Mouse (Mus musculus) right cerebral cortex, postnatal 10 days (tissue): ENCODE data around the gene Trhr2.

Experiments used
- DNase-seq, 2 experiments: peaks; one replicate each; pipeline ENCODE4 v3.0.0; 2021; ENCODE audit warnings: low spot score in 2 of 2

Gene Trhr2

DNA sequence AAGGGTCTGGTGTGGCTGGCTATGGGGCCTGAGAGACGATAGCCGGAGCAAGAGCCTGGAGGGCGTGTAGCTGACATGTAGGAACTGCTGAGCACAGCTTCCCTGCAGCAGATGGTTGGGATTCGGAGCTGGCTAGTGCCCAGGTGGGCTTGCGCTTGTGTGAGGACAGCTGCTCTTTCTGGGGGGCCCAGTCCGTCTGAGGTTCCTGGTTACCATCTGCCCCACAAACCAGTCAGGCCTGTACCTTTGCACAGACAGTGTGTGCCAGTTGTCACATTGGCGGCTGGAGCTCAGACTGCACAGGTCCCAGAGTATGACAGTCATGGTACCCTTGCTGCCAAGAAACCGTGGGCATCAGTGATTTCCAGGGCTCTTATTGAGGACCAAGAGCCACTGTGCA lies 52.7 kb downstream of the Trhr2 start:
- peak; percentile 67 to 70 for DNase-seq
